Mouse (Mus musculus) midbrain, embryonic 15.5 days (tissue): ENCODE measurements around the gene Gm49380. TPM values are rescaled to one million over a fixed set of nuclear protein-coding genes. Genes with fewer than 3 reads are reported as not detected.

Source experiments
- ATAC-seq: fragments of 200-750 bp; cut with Nextera tagmentation; replicated peaks from 2 replicates; pipeline ENCODE4 v1.8.0; 2017; ENCODE audit warnings: moderate TSS enrichment
- H3K27ac ChIP-seq: fragments of 300-500 bp; sonication (generic); 2 replicates; pipeline ENCODE4 v1.5.1; 2015; ENCODE audit warnings: mild to moderate bottlenecking, inconsistent platforms
- H3K27me3 ChIP-seq: fragments of 300-500 bp; sonication (generic); replicated peaks from 2 replicates; pipeline ENCODE4 v1.6.1; 2015; ENCODE audit warnings: inconsistent platforms
- H3K36me3 ChIP-seq: fragments of 300-500 bp; sonication (generic); replicated peaks from 2 replicates; pipeline ENCODE4 v1.6.1; 2015; ENCODE audit warnings: inconsistent platforms
- H3K4me1 ChIP-seq: fragments of 300-500 bp; sonication (generic); 2 replicates; pipeline ENCODE4 v1.6.1; 2015; ENCODE audit warnings: inconsistent platforms
- H3K4me2 ChIP-seq: fragments of 300-500 bp; sonication (generic); 2 replicates; pipeline ENCODE4 v1.6.1; 2015; ENCODE audit warnings: inconsistent platforms, mild to moderate bottlenecking, moderate library complexity
- H3K4me3 ChIP-seq: fragments of 300-500 bp; sonication (generic); 2 replicates; pipeline ENCODE4 v1.5.1; 2015; ENCODE audit warnings: mild to moderate bottlenecking, inconsistent platforms
- H3K9ac ChIP-seq: fragments of 300-500 bp; sonication (generic); 2 replicates; pipeline ENCODE4 v1.6.1; 2015; ENCODE audit warnings: mild to moderate bottlenecking, inconsistent platforms
- H3K9me3 ChIP-seq: fragments of 300-500 bp; sonication (generic); 2 replicates; pipeline ENCODE4 v1.6.1; 2016; ENCODE audit warnings: inconsistent platforms
- WGBS: fragments of 180-500 bp; shearing (Covaris S2); methylation state at CpG from one replicate; pipeline ENCODE4 v1.1.7; 2015; ENCODE audit warnings: mixed read lengths; 5-methylcytosine and 5-hydroxymethylcytosine counted together
- polyA plus RNA-seq: library from polyadenylated mRNA; unstranded; fragments of >200 nt; fragmentation: Nextera tagmentation; extraction: Ambion mirVana; gene quantifications from 2 replicates; pipeline ENCODE4 v1.2.1, GENCODE M21; 2015

Gm49380 gene
- polyA plus RNA-seq, 1 experiment from 2014 or later, result 0.25 TPM

DNA sequence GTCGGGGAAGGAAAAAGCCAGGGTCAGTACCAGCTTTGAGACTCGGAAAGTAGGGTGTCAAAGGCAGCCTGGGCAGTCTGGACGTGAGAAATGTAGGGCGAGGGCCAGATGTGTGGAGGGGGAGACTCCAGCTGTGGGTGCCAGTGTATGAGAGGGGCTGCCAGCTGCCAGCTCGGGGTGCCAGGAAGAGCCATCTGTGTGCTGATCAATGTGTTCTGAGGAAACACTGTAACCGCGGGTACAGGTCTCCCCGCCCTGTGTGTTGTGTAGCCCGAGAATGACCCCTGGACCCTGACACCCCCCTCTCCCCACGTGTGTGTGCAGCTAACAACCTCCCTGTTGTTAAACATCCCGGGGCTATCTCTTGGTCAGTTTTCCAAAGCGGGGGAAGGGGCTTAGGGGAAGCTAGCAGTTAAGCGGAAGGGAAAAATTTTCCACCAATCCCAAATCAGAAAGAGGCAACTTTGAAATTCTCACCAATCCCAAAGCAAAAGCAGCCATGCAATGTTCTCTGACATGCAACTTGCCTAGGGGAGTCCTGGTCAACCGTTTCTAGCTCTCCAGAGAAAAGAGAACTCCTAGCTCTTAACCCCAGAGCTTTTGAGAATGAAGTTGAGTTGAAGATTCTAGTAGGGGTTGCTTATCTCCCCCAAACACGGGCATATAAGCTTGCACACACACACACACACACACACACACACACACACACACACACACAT is 45.9 kb downstream of the Gm49380 start:
- ATAC-seq, result peak; percentile 71
- Histone ChIP-seq H3K9ac (peak overlapping the region; percentile 48), H3K4me1 (peaks cover 23% of the 10 kb centered on the region), H3K9me3 (no peaks in the 10 kb centered on the region), H3K27ac (peak overlapping the region; percentile 31; the same call in 1 of the 2 replicates), H3K27me3 (no peaks in the 10 kb centered on the region; the same call in 1 of the 2 replicates), H3K4me3 (peak overlapping the region; percentile 51), H3K36me3 (no peaks in the 10 kb centered on the region), H3K4me2 (peak overlapping the region; percentile 82)
- 9% methylated on average over 15 of the region's 15 CpGs for WGBS

DNA sequence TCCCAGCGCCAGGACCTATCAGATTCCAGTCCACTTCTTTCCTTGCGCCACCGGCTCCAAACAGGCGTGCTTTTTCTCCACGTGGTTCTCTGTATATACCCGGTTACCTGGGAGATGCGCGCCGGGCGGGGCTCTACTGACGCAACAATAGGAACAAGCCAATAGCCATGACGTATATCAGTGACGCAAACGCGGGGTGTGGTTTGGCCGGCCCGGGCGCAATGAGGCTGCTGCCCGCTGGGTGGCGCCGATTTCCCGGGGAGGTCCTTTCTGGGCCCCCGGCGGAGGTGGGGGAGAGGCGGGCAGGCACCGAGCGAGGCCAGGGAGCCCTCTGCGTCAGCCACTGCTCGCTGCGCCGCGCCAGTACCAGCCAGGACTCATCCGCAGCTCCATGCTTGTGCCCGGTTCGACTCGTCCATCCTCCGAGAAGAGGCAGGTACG is 46.5 kb downstream of the Gm49380 start, which contains the start of gene Usp2:
Gene Usp2 (plus strand): TSS at position 237 of the 441 bp plus-strand sequence.
- ATAC-seq, result peak; percentile 99
- H3K4me1 ChIP-seq, result peaks cover 17% of the 10 kb centered on the region
- H3K36me3 ChIP-seq, result no peaks in the 10 kb centered on the region
- H3K4me3 ChIP-seq, result peak within 1 kb of the TSS; percentile 51
- WGBS, result under 1% methylated on average over 38 of the region's 38 CpGs
- peak within 1 kb of the TSS; percentile 48 for H3K9ac ChIP-seq
- H3K4me2 ChIP-seq, result peak within 1 kb of the TSS; percentile 82
- H3K27me3 ChIP-seq, result no peaks in the 10 kb centered on the region; the same call in 1 of the 2 replicates
- no peaks in the 10 kb centered on the region for H3K9me3 ChIP-seq
- H3K27ac ChIP-seq, result peak within 1 kb of the TSS; percentile 31; the same call in 1 of the 2 replicates

DNA sequence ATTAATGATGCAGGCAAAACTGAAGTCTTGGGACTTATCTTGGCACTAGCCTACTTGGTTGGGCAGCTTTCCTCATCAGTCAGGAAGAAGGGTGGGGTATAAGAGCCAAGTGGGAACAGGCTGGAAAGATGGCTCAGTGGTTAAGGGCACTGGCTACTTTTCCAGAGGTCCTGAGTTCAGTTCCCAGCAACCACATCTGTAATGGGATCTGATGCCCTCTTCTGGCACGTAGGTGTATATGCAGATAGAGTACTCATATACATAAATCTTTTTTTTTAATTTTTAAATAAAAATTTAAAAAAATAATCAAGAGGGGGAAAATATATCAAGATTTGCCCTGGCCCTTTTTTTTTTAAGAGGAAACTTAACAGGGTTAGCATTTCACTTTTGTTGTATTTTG is 48.1 kb downstream of the Gm49380 start:
- Histone ChIP-seq H3K27ac (no peak overlapping the region), H3K9ac (no peak overlapping the region), H3K27me3 (no peaks in the 10 kb centered on the region), H3K4me3 (no peak overlapping the region), H3K4me2 (no peak overlapping the region), H3K36me3 (no peaks in the 10 kb centered on the region), H3K4me1 (peaks cover 13% of the 10 kb centered on the region), H3K9me3 (no peaks in the 10 kb centered on the region)
- 41% methylated on average over 1 of the region's 1 CpGs for WGBS
- no peak for ATAC-seq

DNA sequence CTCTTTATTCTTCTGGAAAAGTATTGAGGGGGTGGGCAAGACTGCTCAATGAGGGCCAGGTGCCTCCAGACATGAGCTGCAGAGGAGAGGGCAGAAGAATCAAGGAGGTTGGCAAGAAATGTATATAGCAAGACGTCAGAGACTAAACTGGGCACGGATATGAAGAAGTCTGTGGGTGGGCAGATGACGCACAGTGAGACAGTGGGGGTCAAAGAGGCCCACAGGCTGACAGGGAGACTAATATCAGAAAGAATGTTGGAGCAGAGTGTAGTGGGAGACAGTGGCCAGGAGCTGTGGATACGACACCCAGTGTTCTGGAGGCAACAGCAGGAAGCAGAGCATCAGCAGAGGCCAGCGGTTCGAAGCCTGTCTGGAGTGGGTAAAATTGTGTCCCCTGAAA is 54.7 kb downstream of the Gm49380 start:
- H3K9me3 ChIP-seq, result no peaks in the 10 kb centered on the region
- no peak for ATAC-seq
- H3K27me3 ChIP-seq, result no peaks in the 10 kb centered on the region
- 86% methylated on average over 6 of the region's 6 CpGs for WGBS
- no peaks in the 10 kb centered on the region for H3K4me1 ChIP-seq
- no peaks in the 10 kb centered on the region for H3K36me3 ChIP-seq
- no peak overlapping the region for H3K9ac ChIP-seq
- H3K4me2 ChIP-seq, result no peak overlapping the region
- no peak overlapping the region for H3K27ac ChIP-seq
- no peak overlapping the region for H3K4me3 ChIP-seq

DNA sequence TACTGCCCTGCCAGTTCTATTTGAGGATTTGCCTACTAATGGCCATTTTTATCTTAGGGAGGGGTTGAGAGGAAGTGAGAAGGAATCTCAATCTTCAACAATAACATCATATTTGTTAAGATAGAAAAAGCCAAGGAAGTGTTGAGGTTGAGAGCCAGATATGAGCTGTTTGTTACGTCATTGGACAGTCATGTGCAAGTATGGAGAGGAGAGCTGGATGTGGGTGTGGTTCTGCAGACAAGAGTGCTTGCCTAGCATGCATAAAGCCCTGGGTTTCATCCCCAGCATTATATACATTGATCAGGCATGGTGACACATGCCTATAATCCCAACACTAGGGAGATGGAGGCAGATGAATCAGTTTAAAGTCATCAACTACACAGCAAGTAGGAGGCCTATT is 59.4 kb downstream of the Gm49380 start:
- WGBS, result 83% methylated on average over 1 of the region's 1 CpGs
- Histone ChIP-seq H3K27me3 (no peaks in the 10 kb centered on the region), H3K4me3 (no peak overlapping the region), H3K27ac (no peak overlapping the region), H3K4me1 (no peaks in the 10 kb centered on the region), H3K9me3 (no peaks in the 10 kb centered on the region), H3K4me2 (no peak overlapping the region), H3K9ac (no peak overlapping the region), H3K36me3 (no peaks in the 10 kb centered on the region)
- ATAC-seq, result no peak

DNA sequence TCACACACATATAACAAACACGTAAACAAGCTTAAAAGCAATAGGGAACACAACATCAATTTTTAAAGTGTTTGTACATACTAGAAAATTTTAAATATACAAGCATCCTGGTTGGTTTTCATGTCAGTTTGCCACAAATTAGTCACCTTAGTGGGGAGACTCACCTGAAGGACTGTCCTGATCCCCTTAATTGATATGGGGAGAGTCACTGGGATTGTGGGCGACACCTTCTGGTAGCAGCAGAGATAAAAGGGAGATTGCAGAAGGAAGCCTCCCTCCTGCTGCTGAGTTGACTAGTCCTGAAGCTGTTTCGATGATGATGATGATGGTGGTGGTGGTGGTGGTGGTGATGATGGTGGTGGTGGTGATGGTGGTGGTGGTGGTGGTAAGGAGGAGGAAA is 60.4 kb downstream of the Gm49380 start:
- no peaks in the 10 kb centered on the region for H3K9me3 ChIP-seq
- ATAC-seq, result no peak
- H3K27ac ChIP-seq, result no peak overlapping the region
- H3K4me2 ChIP-seq, result no peak overlapping the region
- no peak overlapping the region for H3K4me3 ChIP-seq
- WGBS, result 66% methylated on average over 3 of the region's 3 CpGs
- H3K4me1 ChIP-seq, result no peaks in the 10 kb centered on the region
- H3K36me3 ChIP-seq, result no peaks in the 10 kb centered on the region
- H3K9ac ChIP-seq, result no peak overlapping the region
- H3K27me3 ChIP-seq, result no peaks in the 10 kb centered on the region

DNA sequence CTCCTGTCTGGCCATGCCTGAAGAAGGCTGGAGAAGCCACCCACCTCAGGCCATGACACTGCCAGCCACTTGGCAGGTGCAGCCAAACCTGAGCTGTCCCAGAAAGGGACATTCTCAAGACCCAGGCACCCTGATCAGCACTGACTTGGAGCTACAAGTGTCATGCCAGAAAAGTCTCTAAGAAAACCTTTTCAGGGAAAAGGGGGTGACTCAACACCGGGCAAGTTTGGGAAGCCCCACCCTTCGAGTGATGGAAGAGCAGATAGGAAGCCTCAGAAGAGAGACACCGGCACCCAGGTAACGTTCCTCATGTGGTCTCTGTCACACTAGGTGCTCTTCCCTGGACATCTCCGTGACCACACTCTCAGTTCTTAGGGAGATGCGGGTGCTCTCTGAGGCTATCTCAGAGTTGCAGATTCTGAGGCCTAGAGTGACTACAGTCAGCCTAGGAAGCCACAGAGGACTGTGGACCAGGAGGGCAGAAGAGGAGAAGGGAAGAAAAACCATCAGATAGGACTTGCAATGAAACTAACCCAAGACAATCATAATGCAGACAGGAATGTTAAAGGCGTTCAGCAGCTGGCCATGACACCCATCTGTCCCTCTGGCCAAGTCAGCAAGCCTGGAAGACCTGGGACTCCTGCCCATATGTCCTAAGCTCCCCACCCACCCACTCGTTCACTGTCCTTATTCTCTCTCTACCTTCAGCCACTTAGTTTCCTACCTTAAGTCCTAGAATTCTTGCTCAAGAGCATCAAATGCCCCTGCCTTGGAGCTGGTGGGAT is 63.7 kb downstream of the Gm49380 start:
- no peaks in the 10 kb centered on the region for H3K4me1 ChIP-seq
- H3K4me3 ChIP-seq, result no peak overlapping the region
- H3K27me3 ChIP-seq, result peaks cover 12% of the 10 kb centered on the region
- H3K9ac ChIP-seq, result no peak overlapping the region
- H3K27ac ChIP-seq, result no peak overlapping the region
- ATAC-seq, result no peak
- WGBS, result 93% methylated on average over 8 of the region's 8 CpGs
- no peak overlapping the region for H3K4me2 ChIP-seq
- H3K9me3 ChIP-seq, result no peaks in the 10 kb centered on the region
- no peaks in the 10 kb centered on the region for H3K36me3 ChIP-seq

DNA sequence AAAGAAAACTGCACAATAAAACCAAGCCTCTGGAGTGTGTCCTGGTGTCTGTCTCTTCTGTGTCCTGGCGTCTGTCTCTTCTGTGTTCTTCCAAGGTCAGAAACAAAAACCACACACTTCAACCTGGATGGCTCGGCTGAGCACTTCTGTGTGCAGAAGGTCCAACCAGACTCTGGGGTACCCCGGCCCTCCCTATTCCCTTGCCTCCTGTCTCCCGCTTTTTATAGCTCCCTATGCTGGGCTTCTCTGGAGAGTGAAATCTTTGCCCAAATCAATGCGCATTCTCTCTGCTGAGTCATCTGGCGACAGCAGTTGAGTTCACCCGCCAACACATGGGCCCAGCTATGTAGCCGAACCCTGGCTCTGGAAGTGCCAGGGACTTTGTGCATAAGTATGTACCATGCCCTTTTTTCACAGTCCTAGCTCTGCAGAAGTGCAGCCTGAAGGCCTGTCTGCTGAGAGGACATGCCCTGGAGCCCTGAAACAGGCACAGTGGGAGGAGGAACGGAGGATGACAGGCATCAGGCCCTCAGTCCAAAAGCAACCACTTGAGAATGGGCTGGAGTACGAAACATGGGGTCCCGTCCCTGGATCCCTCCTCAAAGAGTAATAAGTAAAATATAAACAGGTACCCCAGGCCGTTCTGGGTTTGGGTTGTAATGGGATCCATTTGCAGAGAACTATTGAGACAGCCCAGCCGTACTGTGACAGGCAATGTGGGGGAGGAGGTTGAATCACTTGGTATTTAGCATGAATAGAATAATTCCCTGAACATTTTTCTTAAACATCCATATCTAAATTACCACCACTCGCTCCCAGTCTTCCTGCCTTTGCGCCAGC is 64.5 kb downstream of the Gm49380 start:
- no peaks in the 10 kb centered on the region for H3K9me3 ChIP-seq
- H3K27me3 ChIP-seq, result peaks cover 20% of the 10 kb centered on the region
- no peak overlapping the region for H3K9ac ChIP-seq
- H3K36me3 ChIP-seq, result no peaks in the 10 kb centered on the region
- peaks cover 8% of the 10 kb centered on the region for H3K4me1 ChIP-seq
- ATAC-seq, result no peak
- no peak overlapping the region for H3K27ac ChIP-seq
- H3K4me3 ChIP-seq, result no peak overlapping the region
- 81% methylated on average over 15 of the region's 15 CpGs for WGBS
- H3K4me2 ChIP-seq, result no peak overlapping the region

DNA sequence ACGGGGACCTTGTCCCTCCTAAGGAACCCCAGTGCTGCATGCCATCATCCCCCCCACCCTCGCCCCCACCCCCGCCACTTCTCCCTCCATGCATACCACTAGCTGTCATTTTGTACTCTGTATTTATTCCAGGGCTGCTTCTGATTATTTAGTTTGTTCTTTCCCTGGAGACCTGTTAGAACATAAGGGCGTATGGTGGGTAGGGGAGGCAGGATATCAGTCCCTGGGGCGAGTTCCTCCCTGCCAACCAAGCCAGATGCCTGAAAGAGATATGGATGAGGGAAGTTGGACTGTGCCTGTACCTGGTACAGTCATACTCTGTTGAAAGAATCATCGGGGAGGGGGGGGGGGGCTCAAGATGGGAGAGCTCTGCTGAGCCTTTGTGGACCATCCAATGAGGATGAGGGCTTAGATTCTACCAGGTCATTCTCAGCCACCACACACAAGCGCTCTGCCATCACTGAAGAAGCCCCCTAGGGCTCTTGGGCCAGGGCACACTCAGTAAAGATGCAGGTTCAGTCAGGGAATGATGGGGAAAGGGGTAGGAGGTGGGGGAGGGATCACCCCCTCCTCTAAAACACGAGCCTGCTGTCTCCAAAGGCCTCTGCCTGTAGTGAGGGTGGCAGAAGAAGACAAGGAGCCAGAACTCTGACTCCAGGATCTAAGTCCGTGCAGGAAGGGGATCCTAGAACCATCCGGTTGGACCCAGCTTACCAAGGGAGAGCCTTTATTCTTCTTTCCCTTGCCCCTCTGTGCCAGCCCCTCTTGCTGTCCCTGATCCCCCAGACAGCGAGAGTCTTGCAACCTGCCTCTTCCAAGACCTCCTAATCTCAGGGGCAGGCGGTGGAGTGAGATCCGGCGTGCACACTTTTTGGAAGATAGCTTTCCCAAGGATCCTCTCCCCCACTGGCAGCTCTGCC is 65.5 kb downstream of the Gm49380 start:
- Histone ChIP-seq H3K4me2 (no peak overlapping the region), H3K4me3 (no peak overlapping the region), H3K36me3 (no peaks in the 10 kb centered on the region), H3K9ac (no peak overlapping the region), H3K4me1 (peaks cover 17% of the 10 kb centered on the region), H3K9me3 (no peaks in the 10 kb centered on the region), H3K27me3 (peaks cover 25% of the 10 kb centered on the region), H3K27ac (no peak overlapping the region)
- 81% methylated on average over 14 of the region's 14 CpGs for WGBS
- no peak for ATAC-seq

DNA sequence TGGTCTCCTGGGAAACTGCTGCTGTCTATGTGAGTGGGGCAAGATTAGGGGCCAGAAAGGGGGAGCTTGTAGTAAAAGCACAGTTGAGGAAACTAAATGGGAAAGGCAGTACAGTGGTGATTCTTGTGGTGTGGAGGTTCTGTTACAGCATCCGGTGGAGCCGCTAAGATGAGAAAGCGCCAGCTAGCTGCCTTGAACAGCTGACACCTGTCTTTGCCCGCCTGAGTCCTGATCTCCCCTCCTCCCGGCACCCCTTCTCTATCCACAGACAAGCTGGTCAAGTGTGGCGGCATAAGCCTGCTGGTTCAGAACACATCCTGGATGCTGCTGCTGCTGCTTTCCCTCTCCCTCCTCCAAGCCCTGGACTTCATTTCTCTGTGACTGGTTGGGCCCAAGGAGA is 66.2 kb downstream of the Gm49380 start:
- Histone ChIP-seq H3K27ac (no peak overlapping the region), H3K4me1 (peaks cover 19% of the 10 kb centered on the region), H3K27me3 (peaks cover 28% of the 10 kb centered on the region), H3K9me3 (no peaks in the 10 kb centered on the region), H3K4me3 (no peak overlapping the region), H3K4me2 (no peak overlapping the region), H3K36me3 (no peaks in the 10 kb centered on the region), H3K9ac (no peak overlapping the region)
- no peak for ATAC-seq
- WGBS, result 67% methylated on average over 6 of the region's 6 CpGs

DNA sequence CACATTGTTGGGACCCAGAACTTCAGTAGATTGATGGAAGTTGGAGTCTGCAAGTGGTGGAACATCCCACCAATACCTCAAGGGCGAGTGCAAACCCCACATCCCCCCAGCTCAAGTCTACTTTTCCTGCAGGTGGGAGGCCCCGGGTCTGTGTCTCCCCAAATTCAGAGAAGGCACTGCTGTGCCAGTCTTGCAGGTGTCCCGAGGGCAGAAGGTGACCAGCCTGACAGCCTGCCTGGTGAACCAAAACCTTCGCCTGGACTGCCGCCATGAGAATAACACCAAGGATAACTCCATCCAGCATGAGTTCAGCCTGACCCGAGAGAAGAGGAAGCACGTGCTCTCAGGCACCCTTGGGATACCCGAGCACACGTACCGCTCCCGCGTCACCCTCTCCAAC is 66.9 kb downstream of the Gm49380 start:
- no peak overlapping the region for H3K9ac ChIP-seq
- no peaks in the 10 kb centered on the region for H3K36me3 ChIP-seq
- peaks cover 19% of the 10 kb centered on the region for H3K4me1 ChIP-seq
- H3K9me3 ChIP-seq, result no peaks in the 10 kb centered on the region
- H3K27me3 ChIP-seq, result peaks cover 34% of the 10 kb centered on the region
- H3K27ac ChIP-seq, result no peak overlapping the region
- H3K4me2 ChIP-seq, result no peak overlapping the region
- 90% methylated on average over 12 of the region's 12 CpGs for WGBS
- ATAC-seq, result no peak
- no peak overlapping the region for H3K4me3 ChIP-seq
